Mouse (Mus musculus): Measurements from ENCODE around the gene Gm10720. TPM values are rescaled to one million over a fixed set of nuclear protein-coding genes. Genes with fewer than 3 reads are reported as not detected.
"Not testable (repeated sequence)": the region's sequence is repeated elsewhere in the genome, so short reads cannot be mapped to it uniquely, and the experiment has no call there.

Gene Gm10720
- total RNA-seq, 2 experiments from 2014 or later = not detected

DNA sequence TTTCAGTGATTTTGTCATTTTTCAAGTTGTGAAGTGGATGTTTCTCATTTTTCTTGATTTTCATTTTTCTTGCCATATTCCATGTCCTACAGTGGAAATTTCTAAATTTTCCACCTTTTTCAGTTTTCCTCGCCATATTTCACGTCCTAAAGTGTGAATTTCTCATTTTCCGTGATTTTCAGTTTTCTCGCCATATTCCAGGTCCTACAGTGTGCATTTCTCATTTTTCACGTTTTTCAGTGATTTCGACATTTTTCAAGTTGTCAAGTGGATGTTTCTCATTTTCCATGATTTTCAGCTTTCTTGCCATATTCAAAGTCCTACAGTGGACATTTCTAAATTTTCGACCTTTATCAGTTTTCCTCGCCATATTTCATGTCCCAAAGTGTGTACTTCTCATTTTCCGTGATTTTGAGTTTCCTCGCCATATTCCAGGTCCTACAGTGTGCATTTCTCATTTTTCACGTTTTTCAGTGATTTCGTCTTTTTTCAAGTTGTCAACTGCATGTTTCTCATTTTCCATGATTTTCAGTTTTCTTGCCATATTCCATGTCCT, 9.5 kb downstream of the Gm10720 start, which contains the start of gene Gm10717:
Gm10717 (plus strand) TSS at position 506 of the 556 bp plus-strand sequence.
- peak; percentile 18 to 33 for DNase-seq
- intact Hi-C loops (cut with DNase I) = not testable (repeated sequence)

DNA sequence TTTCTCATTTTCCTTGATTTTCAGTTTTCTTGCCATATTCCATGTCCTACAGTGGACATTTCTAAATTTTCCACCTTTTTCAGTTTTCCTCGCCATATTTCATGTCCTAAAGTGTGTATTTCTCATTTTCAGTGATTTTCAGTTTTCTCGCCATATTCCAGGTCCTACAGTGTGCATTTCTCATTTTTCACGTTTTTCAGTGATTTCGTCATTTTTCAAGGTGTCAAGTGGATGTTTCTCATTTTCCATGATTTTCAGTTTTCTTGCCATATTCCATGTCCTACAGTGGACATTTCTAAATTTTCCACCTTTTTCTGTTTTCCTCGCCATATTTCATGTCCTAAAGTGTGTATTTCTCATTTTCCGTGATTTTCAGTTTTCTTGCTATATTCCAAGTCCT, 10.2 kb downstream of the Gm10720 start:
- peak; percentile 55 to 71 for DNase-seq
- intact Hi-C loops (cut with DNase I) = not testable (repeated sequence)

DNA sequence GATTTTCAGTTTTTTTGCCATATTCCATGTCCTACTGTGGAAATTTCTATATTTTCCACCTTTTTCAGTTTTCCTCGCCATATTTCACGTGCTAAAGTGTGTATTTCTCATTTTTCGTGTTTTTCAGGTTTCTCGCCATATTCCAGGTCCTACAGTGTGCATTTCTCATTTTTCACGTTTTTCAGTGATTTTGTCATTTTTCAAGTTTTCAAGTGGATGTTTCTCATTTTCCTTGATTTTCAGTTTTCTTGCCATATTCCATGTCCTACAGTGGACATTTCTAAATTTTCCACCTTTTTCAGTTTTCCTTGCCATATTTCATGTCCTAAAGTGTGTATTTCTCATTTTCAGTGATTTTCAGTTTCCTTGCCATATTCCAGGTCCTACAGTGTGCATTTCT, 10.7 kb downstream of the Gm10720 start:
- intact Hi-C loops (cut with DNase I); DNase-seq: not testable (repeated sequence)

DNA sequence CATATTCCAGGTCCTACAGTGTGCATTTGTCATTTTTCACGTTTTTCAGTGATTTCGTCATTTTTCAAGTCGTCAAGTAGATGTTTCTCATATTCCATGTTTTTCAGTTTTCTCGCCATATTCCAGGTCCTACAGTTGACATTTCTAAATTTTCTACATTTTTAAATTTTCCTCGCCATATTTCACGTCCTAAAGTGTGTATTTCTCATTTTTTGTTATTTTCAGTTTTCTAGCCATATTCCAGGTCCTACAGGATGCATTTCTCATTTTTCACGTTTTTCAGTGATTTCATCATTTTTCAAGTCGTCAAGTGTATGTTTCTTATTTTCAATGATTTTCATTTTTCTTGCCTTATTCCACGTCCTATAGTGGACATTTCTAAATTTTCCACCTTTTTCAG, 11.3 kb downstream of the Gm10720 start:
- intact Hi-C loops (cut with DNase I); DNase-seq: not testable (repeated sequence)

DNA sequence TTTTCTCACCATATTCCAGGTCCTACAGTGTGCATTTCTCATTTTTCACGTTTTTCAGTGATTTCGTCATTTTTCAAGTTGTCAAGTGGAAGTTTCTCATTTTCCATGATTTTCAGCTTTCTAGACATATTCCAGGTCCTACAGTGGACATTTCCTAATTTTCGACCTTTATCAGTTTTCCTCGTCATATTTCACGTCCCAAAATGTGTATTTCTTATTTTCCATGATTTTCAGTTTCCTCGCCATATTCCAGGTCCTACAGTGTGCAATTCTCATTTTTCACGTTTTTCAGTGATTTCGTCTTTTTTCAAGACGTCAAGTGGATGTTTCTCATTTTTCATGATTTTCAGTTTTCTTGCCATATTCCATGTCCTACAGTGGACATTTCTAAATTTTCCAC, 11.7 kb downstream of the Gm10720 start:
- DNase-seq; intact Hi-C loops (cut with DNase I): not testable (repeated sequence)

DNA sequence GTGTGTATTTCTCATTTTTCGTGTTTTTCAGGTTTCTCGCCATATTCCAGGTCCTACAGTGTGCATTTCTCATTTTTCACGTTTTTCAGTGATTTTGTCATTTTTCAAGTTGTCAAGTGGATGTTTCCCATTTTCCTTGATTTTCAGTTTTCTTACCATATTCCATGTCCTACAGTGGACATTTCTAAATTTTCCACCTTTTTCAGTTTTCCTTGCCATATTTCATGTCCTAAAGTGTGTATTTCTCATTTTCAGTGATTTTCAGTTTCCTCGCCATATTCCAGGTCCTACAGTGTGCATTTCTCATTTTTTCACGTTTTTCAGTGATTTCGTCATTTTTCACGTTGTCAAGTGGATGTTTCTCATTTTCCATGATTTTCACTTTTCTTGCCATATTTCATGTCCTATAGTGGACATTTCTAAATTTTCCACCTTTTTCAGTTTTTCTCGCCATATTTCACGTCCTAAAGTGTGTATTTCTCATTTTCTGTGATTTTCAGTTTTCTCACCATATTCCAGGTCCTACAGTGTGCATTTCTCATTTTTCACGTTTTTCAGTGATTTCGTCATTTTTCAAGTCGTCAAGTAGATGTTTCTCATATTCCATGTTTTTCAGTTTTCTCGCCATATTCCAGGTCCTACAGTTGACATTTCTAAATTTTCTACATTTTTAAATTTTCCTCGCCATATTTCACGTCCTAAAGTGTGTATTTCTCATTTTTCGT, 14.0 kb downstream of the Gm10720 start:
- intact Hi-C loops (cut with DNase I) = not testable (repeated sequence)
- DNase-seq = peak in 1 of 2 experiments; percentile 2

DNA sequence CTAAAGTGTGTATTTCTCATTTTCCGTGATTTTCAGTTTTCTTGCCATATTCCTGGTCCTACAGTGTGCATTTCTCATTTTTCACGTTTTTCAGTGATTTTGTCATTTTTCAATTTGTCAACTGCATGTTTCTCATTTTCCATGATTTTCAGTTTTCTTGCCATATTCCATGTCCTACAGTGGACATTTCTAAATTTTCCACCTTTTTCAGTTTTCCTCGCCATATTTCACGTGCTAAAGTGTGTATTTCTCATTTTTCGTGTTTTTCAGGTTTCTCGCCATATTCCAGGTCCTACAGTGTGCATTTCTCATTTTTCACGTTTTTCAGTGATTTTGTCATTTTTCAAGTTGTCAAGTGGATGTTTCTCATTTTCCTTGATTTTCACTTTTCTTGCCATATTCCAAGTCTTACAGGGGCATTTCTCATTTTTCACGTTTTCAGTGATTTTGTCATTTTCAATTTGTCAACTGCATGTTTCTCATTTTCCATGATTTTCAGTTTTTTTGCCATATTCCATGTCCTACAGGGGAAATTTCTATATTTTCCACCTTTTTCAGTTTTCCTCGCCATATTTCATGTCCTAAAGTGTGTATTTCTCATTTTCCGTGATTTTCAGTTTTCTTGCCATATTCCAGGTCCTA, 15.3 kb downstream of the Gm10720 start:
- intact Hi-C loops (cut with DNase I) = not testable (repeated sequence)

DNA sequence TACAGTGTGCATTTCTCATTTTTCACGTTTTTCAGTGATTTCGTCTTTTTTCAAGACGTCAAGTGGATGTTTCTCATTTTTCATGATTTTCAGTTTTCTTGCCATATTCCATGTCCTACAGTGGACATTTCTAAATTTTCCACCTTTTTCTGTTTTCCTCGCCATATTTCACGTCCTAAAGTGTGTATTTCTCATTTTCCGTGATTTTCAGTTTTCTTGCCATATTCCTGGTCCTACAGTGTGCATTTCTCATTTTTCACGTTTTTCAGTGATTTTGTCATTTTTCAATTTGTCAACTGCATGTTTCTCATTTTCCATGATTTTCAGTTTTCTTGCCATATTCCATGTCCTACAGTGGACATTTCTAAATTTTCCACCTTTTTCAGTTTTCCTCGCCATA, 18.8 kb downstream of the Gm10720 start, which contains the start of gene Gm17535:
Gm17535 (plus strand) TSS at position 301 of the 400 bp plus-strand sequence.
- intact Hi-C loops (cut with DNase I); DNase-seq: not testable (repeated sequence)

More for the DNA sequence above, 15.3 kb downstream of the Gm10720 start:
- DNase-seq = not testable (repeated sequence)

DNA sequence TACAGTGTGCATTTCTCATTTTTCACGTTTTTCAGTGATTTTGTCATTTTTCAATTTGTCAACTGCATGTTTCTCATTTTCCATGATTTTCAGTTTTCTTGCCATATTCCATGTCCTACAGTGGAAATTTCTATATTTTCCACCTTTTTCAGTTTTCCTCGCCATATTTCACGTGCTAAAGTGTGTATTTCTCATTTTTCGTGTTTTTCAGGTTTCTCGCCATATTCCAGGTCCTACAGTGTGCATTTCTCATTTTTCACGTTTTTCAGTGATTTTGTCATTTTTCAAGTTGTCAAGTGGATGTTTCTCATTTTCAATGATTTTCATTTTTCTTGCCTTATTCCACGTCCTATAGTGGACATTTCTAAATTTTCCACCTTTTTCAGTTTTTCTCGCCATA, 21.1 kb downstream of the Gm10720 start, which contains the start of gene Gm10715:
Gm10715 (plus strand) TSS at position 301 of the 400 bp plus-strand sequence.
- intact Hi-C loops (cut with DNase I) = not testable (repeated sequence)

DNA sequence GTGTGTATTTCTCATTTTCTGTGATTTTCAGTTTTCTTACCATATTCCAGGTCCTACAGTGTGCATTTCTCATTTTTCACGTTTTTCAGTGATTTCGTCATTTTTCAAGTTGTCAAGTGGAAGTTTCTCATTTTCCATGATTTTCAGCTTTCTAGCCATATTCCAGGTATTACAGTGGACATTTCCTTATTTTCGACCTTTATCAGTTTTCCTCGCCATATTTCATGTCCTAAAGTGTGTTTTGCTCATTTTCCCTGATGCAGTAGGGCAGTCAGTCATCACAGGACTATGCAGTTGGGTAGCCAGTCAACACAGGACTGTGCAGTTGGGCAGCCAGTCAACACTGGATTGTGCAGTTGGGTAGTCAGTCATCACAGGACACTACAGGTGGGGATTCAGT, 22.7 kb downstream of the Gm10720 start:
- DNase-seq; intact Hi-C loops (cut with DNase I): not testable (repeated sequence)

More for the DNA sequence above, 21.1 kb downstream of the Gm10720 start, which contains the start of gene Gm10715:
- DNase-seq = not testable (repeated sequence)

Small RNAs within 50 kb of the gene (microRNA-seq; reads per million reads assigned to microRNA genes)
- gene Mir101c (ENCODE audit: borderline number of aligned reads in 2 of 2) = 0 reads per million in 2 experiments

Other genes starting within 250 kb of the Gm10720 start
- not detected for gene Gm10722, start 14.7 kb upstream of the Gm10720 start, total RNA-seq (2021)
- gene Gm11168, start 12.3 kb upstream of the Gm10720 start, total RNA-seq (2021) = not detected
- gene Gm10721, start 2.5 kb upstream of the Gm10720 start, total RNA-seq (2021) = not detected
- gene Gm10719, start 1.8 kb downstream of the Gm10720 start, total RNA-seq (2021) = under 1 TPM in 1 of 2 experiments, not detected in 1; 0.69 TPM
- gene Gm10718, start 7.9 kb downstream of the Gm10720 start, total RNA-seq (2021) = under 1 TPM in 1 of 2 experiments, not detected in 1; 0.89 TPM
- not detected for gene Gm10717, start 9.8 kb downstream of the Gm10720 start, total RNA-seq (2021)
- not detected for gene Gm17535, start 18.9 kb downstream of the Gm10720 start, total RNA-seq (2021)
- not detected for gene Gm10715, start 21.2 kb downstream of the Gm10720 start, total RNA-seq (2021)

Data from heart, postnatal 36 days (tissue).